Mouse (Mus musculus) heart, postnatal 36 days (tissue): Measurements from ENCODE around the gene Bbof1. TPM values are rescaled to one million over a fixed set of nuclear protein-coding genes. Genes with fewer than 3 reads are reported as not detected.

Experiments
- DNase-seq, 2 experiments: peaks; one replicate each; pipeline ENCODE4 v3.0.0; 2021 to 2022
- intact Hi-C: fragments of 180-260 bp; cut with DNase I; formaldehyde crosslinking; loops from one replicate; pipeline ENCODE4 v1.15.1; 2025
- total RNA-seq, 2 experiments: library from RNA; stranded (reverse); gene quantifications; 2 replicates each; pipeline ENCODE4 v1.2.3; 2021

Gene Bbof1
- 1 to 10 TPM; 1.2 TPM for total RNA-seq

DNA sequence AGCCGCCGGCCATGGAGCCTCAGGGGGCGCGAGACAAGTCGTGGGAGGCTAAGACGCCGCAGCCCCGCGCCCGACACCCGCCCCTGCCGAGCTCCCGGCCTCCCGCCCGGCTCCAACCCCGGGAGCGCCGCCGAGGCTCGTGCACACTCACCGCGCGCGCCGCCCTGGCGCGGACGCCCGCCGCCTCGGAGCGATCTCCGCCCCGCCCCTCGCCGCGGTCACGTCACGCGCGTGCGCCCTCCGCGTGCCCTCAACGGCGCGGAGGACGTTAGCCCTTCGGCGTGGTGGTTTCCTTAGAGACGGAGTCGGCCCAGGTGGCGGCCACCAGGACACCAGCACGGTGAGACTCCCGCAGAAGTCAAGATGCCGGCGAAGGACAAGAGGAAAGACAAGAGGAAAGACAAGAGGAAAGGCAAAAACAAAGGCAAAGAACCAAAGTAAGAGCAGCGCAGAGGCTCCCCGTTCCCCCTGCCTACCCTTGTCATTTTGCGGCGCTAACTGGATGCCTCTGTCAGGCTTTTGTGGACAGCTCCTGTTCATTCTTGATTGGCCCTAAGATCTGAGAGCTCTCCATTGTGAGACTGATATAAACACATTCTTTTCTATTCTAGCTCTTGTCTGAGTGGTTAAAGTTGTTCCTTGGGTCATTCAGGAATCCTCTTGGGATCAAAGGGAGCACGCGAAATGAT lies at the start of gene Bbof1, which contains the start of gene Entpd5:
Gene Bbof1 (plus strand): TSS at position 253 of the 689 bp plus-strand sequence.
Gene Entpd5 (minus strand): TSS at position 211 of the 689 bp plus-strand sequence.
- intact Hi-C loops = loop anchor here (2.0 to 5.0 kb wide), 2 partner anchors 46 to 122 kb away; partner anchors contain the start of gene Ptgr2
- DNase-seq = peak; percentile 92 to 93

DNA sequence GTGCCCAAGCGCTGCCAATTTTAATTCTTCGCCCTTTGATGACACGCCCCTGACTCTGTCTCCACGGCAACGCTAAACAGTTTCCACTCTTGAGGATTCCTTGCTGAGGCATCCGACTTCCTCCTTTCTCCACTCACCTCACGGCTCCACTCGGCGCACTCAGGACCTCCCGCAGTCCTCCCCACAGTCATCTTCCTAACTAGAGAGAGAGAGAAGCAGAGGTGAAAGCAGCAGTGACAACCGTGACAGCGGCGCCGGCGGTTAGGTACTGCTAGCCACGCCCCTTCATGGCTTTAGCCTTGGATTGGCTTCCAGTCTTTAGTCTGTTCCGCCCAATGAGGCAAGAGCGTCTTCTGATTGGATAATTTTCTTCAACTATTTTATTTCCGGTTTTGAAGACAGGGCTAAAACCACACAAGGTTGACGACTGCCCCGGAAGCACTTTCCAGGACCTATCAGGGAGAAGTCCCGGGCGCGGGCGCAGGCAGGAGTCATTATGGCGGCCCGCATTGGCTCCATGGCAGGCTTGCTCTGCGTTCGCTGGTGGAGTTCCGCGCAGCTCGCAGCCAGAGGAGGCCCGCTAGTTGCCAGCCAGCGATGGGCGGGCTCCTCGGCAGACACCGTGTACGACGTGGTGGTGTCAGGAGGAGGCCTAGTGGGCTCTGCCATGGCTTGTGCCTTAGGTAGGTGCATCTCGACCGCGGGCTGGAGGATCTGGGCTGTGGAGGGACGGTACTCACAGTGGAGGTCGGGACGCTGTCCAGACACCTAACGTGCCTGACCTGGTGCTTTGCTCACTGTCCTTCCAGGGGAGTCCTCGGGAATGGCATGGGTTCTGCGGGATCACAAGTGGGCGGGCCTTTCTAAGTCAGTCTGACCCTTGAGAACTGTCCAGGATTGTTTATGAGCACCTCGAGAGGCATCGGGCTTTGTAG lies 47.0 kb upstream of the Bbof1 start, which contains the start of the genes Coq6 and Fam161b:
Gene Coq6 (plus strand): TSS at position 103 of the 935 bp plus-strand sequence.
Gene Fam161b (minus strand): TSS at position 279 of the 935 bp plus-strand sequence.
- DNase-seq = peak; percentile 89 to 91
- intact Hi-C loops = loop anchor here (2.0 to 5.0 kb wide), 2 partner anchors 47 to 85 kb away; partner anchors contain the start of genes Bbof1 and Entpd5

DNA sequence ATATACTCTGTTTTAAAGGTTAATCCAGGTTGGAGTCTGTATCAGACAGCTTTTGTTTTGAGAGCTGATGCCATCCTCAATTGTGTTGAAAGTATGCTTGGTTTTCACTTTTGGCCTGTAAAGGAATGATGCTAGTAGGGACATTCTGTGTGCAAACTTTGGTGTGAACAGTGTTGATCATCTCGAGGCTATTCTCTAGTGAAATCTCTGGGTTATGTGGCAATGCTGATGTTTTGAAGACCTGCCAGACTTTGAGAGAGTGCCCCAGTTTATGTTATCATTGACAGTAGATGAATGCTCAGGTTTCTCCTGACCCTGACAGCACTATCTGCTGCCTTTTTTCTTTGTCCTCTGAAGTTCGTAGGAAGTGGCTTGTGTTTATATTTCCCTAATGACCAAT lies 46.0 kb upstream of the Bbof1 start:
- no peak for DNase-seq
- intact Hi-C loops = loop anchor here (2.0 to 5.0 kb wide), 2 partner anchors 46 to 84 kb away; partner anchors contain the start of genes Bbof1 and Entpd5

DNA sequence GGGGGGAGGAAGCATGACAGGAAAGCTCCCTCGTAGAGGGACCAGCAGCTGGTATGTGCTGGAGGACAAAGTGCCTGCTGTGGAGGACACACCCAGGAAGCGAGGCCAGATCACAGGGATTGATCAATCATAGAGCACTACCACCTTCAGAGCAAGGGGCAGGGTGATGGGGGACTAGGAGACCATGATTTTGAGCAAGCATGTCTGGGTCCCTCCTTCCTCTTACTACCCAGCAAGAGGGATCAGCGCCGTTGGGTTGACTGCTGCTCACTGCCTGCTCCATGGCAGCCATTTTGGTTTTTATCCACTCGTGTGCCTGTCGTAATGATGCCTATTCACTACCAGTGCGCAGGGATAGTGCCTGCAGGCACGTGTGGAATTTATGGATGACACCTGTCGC lies 44.6 kb upstream of the Bbof1 start:
- intact Hi-C loops = loop anchor here (5.0 kb wide), 1 partner anchor 83 kb away; no protein-coding TSS in a partner anchor
- DNase-seq = no peak

DNA sequence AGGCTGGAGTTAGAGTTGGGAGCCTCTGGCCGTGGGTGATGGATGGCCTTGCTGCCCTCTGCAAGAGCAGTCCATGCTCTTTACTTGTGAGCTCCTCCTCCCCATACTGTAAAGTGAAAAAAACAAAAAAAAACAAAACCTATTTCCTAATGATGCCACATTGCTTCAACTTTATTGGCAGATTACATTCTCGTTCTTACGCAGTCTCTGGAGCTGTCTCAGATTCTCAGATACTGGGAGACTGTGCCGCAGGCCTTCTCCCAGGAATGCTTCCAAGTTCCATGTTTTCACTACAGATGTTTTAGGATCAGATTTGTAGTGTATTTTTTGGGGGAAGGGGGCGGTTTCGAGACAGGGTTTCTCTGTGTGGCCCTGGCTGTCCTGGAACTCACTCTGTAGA lies 43.7 kb upstream of the Bbof1 start:
- intact Hi-C loops = no loop called here
- no peak for DNase-seq

DNA sequence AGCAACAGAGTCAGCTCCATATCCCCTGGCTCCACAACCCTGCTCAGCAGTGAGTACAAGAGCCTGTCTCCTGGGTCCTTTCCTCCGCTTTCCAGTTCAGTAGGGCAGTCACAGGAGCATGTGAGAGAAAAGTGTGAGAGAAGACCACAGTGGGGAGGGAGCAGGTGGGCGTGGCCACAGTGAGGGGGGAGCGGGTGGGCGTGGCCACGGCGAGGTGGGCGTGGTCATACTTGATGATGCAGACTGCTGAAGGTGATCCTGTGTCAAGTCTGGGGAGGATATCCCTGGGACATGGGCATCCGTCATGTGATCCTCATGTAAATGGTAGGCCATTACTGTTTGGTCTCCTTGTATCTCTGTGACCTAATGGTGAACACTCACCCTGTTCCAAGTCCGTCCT lies 41.9 kb upstream of the Bbof1 start:
- intact Hi-C loops = no loop called here
- no peak for DNase-seq

DNA sequence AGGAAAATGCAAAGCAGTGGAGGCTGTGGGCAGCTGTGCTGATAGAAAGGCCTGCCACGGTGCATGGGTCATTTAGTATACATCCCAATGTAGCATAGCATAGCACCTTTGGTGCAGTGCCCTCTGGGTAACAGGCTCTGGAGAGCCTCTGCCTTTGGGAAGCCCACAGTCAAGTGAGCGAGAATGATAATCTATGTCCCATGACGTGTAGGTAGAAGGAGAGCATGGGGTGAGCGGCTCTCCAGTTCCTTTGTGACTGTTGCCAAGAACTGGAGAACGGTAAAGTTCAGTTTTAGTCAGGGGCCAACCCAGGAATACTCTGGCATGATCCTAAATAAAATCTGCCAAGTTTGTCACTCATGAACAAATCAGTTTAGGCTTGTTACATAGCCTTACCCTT lies 37.2 kb upstream of the Bbof1 start:
- intact Hi-C loops = no loop called here

DNA sequence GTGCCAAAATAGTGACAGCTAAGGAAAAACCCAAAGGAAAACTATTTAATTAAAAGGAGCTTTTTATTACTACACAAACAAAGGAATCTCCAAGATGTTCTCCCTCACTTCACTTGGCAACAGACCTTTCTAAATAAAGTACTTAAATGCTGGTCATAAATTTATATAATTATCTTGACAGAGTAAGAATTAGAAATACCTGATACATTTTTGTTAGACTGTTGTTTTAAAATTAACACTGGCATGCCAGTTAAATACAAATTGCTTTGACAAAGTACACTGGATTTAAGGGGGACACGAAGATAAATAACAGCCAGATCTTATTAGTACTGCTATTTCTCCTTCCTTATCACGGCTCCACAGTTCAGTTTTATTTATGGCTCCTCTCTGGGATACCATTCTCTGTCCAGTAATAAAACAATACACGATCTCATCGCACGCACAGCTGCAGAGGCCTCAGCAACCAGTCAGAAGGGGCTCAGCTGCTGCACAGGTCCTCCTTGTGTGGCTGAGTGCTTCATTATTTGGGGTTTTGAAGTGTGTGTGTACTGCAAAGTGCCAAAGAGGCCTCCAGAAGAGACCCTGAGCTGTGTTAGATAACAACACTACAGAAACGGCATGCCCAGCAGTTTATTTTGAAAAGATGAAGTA lies 34.9 kb upstream of the Bbof1 start:
- no peak for DNase-seq
- intact Hi-C loops = no loop called here

More for the DNA sequence above, 37.2 kb upstream of the Bbof1 start:
- no peak for DNase-seq

DNA sequence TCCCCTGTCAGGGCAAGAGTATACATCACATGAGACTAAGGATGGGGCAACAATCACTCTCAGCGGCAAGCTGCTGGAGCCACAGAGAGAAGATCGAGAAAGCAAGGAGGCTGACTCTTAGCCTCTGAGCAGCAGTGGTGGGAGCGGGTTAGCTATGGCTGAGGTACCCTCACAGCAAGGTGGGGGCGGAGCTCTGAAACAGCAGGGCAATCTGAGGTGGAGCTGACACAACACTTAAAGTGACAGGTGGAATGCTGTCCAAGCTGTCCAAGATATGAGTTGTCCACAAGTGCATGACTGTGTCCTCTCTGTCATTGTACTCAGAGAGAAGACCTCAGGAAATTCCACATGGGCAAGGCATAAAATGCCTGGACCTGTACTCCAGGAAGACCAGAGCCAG lies 26.5 kb upstream of the Bbof1 start:
- intact Hi-C loops = no loop called here
- no peak for DNase-seq

DNA sequence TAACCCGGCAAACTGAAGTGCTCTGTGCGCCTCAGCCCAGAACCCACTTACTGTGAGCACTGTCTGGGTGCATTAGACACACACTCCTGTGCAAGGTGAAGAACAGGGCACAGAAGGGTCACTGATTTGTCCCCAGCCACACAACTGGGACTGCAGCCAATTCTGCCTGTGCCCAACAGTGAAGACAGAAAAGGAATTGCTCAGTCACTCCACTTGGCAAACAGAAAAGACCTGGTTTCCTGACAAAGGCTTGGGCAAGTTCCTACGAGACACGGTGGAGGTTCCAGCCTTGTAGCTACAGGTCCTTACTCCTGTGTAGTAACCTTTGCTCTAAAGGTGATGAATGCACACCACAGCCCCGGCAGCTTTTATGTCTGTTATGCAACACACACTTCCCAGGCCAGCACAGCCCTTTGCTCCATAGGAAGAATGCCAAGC lies 24.2 kb upstream of the Bbof1 start:
- intact Hi-C loops = no loop called here
- peak; percentile 56 to 65 for DNase-seq

DNA sequence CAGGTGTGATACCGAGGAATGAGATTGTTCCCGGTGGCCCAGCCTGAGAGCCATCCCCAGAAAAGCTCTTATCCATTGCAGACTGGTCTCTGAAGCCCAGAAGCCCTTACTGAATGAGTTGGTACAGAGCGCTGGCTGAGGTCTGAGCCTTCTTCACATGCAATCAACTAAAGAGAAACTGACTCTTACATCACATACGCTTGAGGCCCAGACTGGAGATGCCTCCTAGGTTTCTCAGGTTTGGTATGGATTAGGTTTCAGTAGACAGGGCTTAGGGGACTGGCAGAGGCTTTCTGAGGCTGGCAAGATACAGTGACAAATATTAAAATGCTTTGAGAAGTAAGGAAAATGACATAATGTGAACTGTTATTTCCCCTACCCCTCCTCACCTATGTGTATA lies 23.5 kb upstream of the Bbof1 start:
- intact Hi-C loops = no loop called here
- DNase-seq = no peak

DNA sequence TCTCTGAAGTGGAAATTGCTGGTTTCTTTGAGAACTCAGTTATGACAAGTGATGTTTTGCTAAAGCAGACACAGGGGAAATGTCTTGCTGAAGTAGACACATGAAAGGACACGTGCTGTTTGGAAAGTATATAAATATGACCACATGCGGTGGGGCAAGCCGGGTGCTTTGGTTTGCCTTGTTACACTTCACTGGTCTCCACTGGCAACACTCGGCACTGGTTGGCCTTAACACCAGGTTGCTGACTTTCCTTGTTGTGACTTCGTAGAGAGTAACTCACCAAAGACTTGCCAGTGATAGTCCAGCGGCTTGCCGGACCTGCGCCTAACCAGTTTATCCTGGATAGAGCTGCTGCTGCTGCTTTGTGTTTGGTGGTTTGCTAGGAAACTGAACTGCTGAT lies 20.8 kb upstream of the Bbof1 start:
- no peak for DNase-seq
- intact Hi-C loops = no loop called here

DNA sequence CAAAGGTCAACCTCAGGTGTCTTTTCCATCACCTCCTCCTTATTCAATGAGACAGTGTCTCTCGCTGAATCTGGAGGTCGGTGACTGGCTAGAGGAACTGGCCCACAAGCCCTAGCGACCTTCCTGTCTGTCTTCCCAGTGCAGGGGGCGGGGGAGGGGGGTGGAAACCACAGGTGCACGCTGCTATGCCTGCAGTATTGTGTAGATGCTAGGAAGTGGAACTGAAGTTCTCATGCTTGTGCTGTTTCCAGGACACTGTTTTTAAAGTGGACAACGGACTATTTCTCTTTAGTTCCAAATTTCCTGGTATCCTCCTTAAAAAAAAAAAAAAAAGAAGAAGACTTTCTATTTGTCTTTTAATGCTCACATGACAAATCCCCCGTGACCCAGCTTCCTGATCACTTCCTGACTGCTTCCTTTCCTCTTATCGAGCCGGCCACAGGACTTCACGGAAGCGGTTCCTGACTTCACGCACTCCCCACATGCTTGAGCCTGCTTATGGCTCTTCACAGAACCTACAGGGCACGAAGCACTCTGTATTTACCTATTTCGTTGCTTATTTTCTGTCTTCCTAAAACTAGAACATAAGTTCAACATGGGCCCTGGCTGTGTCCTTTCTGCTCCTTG lies 20.0 kb upstream of the Bbof1 start:
- intact Hi-C loops = no loop called here
- DNase-seq = no peak

DNA sequence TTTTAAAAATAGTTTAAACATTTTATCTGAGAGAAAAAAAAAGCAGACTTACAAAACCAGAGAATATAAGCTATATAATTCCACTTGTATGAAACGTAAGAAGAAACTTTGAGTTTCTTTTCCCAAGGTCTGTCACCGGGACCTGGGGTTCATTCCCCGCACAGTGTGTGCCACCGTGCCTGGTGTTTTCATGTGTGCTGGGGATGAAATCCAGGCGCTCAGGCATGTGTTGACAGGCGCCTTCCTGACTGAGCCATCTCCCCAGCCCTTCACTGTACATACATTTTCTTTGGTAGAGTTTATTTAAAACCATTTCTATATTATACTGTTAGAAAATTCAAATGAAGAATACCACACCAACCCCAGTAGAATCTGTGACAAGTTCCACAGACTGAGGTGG lies 18.5 kb upstream of the Bbof1 start:
- intact Hi-C loops = no loop called here
- no peak for DNase-seq

DNA sequence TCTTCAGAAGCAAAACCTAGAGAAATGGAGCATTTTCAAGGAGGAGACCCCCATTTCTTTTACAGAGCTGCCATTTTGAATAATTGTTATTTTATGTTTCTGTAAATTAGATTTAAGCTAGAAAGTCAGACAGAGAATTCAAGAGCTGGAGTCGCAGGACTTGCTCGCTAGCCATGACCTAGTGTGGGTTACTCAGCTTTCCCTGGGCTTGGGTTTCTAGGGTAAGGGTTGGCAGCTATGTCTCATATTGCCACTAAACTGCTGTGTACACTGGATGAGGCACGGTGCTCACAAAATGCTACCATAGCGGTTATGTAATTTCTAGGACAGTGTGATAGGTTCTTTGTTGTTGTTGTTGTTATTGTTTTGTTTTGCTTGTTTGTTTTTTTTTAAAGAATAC lies 16.2 kb upstream of the Bbof1 start:
- intact Hi-C loops = no loop called here

DNA sequence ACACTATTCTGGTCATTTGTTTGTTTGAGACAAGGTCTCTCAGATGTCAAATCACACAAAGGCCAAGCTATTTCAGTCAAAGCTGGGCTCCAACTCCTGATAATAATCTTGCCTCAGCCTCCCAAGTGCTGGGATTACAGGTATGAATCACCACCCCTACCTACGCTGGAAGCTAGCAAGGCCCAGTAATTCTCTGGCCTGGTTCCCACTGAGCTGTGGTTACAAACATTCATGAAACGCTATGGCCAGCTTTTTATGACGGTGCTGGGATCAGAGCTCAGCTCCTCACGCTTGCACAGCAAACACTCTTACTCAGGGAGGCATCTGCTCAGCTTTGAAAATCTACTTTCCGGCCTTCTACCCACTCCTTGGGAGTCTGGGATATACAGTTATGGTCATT lies 15.0 kb upstream of the Bbof1 start:
- no peak for DNase-seq
- intact Hi-C loops = no loop called here

More for the DNA sequence above, 16.2 kb upstream of the Bbof1 start:
- DNase-seq = no peak

DNA sequence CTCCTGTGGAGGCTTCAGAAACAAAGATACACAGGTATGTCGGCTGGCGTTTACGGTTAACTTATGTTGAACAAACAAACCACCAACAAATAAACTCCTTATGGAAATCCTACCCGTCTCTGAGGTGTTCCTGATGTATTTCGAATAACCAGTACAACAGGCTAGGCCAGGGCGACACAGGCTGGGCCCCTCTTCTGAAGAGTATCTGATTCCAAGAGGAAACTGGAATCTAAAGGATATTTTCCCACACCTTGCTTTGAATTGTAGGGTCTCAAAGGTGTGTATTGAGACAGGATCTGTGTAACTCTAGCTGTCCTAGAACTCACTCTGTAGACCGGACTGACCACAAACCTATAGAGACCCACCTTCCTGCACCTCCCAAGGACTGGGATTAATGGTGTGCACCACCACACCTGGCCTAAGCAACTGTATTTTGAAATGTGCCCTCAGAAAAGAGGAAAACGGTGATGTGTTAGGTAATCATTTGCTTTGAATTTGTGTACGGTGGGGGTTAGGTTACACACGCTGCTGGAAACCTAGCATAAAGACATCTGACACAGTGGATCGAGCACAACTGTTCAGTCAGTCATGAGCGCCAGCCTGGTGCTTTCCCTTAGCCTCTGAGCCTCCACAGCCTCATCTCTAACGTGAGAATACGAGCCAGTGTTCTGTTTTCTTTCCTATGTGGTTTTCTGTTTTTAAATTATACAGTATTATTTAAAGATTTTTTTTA lies 11.8 kb upstream of the Bbof1 start:
- DNase-seq = no peak
- intact Hi-C loops = no loop called here

DNA sequence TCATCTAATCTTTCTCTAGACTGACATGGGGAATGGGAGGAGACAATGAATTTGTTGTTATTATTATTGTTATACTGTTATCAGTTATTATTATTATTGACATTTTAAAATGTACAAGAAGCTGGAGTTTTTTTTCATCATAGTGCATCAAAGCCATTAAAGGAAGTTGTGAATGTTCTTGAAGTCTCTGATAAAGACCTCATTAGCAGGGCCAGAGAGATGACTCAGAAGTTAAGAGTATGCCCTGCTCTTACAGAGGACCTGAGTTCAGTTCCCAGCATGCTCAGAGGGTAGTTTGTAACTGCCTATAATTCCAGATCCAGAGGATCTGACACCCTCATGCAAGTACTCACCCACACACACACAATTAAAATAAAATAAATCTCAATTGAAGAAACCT lies 11.2 kb upstream of the Bbof1 start:
- intact Hi-C loops = no loop called here
- DNase-seq = no peak

DNA sequence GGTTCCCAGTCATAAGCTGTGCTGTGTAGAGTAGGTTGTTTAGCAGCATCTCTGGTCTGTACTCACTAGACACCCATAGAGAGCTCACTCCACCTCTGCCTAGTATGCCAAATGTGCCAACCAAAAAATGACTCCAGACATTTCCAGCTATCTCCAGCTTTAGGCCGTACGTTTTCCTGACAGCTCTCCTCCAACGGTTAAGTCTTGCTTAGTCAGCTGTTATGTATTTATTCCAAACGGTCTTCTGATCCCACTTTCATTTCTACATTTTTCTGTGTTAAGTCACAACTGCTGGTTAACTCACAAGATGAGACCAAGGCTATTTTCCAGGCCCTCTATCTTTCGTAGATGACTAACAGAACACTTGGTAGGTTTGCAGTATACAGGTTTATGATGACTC lies 10.2 kb upstream of the Bbof1 start:
- DNase-seq = no peak
- intact Hi-C loops = no loop called here

DNA sequence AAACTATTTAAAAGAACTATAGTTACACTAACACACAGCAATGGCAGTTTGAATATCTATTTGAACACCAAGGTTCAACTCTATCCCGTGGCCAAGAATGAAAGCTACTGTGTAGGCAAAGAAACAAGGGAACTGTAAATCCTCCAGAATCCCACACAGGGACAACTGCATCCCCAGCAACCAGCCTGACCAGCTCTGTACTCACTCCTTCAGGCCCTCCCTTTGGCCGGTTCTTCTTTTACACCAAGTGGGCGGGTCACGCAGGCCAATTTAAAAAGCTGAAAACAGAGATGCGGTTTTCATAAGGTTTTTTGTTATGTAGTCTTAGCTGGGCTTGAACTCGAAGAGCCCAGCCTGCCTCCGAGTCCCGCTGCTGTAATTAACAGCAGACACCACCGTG lies 9.7 kb upstream of the Bbof1 start:
- DNase-seq = no peak
- intact Hi-C loops = no loop called here
